Mouse (Mus musculus): ENCODE data around the gene Clec4f. TPM values are rescaled to one million over a fixed set of nuclear protein-coding genes. Genes with fewer than 3 reads are reported as not detected.

Clec4f gene
- polyA plus RNA-seq (2015; fragmentation: Nextera tagmentation; extraction: Ambion mirVana), result 17.8 and 20.6 TPM in 2 replicates

DNA sequence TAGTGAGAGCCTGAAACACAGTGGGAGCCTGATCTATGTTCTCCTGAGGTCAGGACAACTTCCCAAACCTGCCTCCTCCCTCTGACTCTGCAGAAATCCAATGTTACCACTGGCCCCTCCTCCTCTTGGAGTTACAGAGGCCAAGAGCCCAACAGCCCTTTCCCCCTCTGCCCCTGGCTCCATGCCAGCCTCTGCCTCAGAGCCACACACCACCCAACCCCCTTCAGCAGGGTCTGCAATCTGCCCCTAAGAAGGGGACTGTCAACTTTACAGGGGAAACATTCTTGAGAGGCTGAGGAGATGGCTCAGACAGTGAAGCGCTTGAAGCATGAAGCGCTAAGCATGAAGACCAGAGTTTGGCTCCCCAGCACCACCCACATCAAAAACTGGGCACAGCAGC lies at the start of gene Clec4f:
Gene Clec4f (minus strand): TSS at position 101 of the 400 bp plus-strand sequence.
- no peaks in the 10 kb centered on the region for H3K36me3 ChIP-seq (ENCODE audit: control insufficient read depth, insufficient read depth)
- H3K9me3 ChIP-seq (replicated peaks; ENCODE audit: control insufficient read depth, low read length), result no peaks in the 10 kb centered on the region
- no peak within 1 kb of the TSS for H3K9ac ChIP-seq (ENCODE audit: low read depth, low read length)
- H3K4me2 ChIP-seq (ENCODE audit: low read depth, low read length), result no peak within 1 kb of the TSS
- no peaks in the 10 kb centered on the region for H3K27me3 ChIP-seq (ENCODE audit: control insufficient read depth, insufficient read depth, low read depth, low read length)
- H3K4me3 ChIP-seq (ENCODE audit: low read depth, low read length), result no peak within 1 kb of the TSS
- ATAC-seq (ENCODE audit: low read depth), result no peak
- no peaks in the 10 kb centered on the region for H3K4me1 ChIP-seq (ENCODE audit: control insufficient read depth, low read depth, low read length)
- 82% methylated on average over 2 of the region's 2 CpGs for WGBS (ENCODE audit: insufficient replicate concordance)
- H3K27ac ChIP-seq (ENCODE audit: low read length), result no peak within 1 kb of the TSS

DNA sequence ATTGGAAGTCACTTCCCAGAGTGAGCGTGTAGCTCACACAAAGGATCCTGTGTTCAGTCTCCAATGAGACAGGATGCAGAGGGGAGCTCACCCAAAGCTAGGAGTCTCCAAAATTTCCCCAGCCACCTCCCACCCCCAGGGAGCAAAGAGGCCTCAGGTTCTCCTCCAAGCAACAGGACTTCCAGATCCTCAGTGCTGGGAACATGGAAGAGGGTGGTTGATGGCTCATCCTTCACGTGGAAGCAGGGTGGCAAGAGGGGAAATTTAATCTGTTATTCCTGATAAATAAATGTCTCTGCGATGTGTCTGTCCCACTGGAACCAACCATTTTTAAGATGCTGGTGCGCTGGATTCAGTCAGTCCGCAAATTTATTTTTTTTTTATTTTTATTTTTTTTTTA lies 48.7 kb upstream of the Clec4f start:
- 23% methylated on average over 5 of the region's 5 CpGs for WGBS (ENCODE audit: insufficient replicate concordance)

GRCm38 (mm10) chr6:83704294-83704693 lies 48.3 kb upstream of the Clec4f start:
- Histone ChIP-seq H3K4me2 (ENCODE audit: low read depth, low read length) (no peak overlapping the region), H3K9me3 (replicated peaks; ENCODE audit: control insufficient read depth, low read length) (no peaks in the 10 kb centered on the region), H3K27ac (ENCODE audit: low read length) (no peak overlapping the region), H3K27me3 (ENCODE audit: control insufficient read depth, insufficient read depth, low read depth, low read length) (peaks cover 92% of the 10 kb centered on the region), H3K4me3 (ENCODE audit: low read depth, low read length) (no peak overlapping the region), H3K4me1 (ENCODE audit: control insufficient read depth, low read depth, low read length) (no peaks in the 10 kb centered on the region), H3K36me3 (ENCODE audit: control insufficient read depth, insufficient read depth) (no peaks in the 10 kb centered on the region), H3K9ac (ENCODE audit: low read depth, low read length) (no peak overlapping the region)
- ATAC-seq (ENCODE audit: low read depth), result no peak
- 10% methylated on average over 1 of the region's 1 CpGs for WGBS (ENCODE audit: insufficient replicate concordance)

More for the DNA sequence above, 48.7 kb upstream of the Clec4f start:
- H3K4me2 ChIP-seq (ENCODE audit: low read depth, low read length), result no peak overlapping the region
- ATAC-seq (ENCODE audit: low read depth), result no peak
- no peak overlapping the region for H3K9ac ChIP-seq (ENCODE audit: low read depth, low read length)
- no peaks in the 10 kb centered on the region for H3K4me1 ChIP-seq (ENCODE audit: control insufficient read depth, low read depth, low read length)
- H3K27me3 ChIP-seq (ENCODE audit: control insufficient read depth, insufficient read depth, low read depth, low read length), result peaks cover 92% of the 10 kb centered on the region
- H3K27ac ChIP-seq (ENCODE audit: low read length), result no peak overlapping the region
- H3K36me3 ChIP-seq (ENCODE audit: control insufficient read depth, insufficient read depth), result no peaks in the 10 kb centered on the region
- H3K9me3 ChIP-seq (replicated peaks; ENCODE audit: control insufficient read depth, low read length), result no peaks in the 10 kb centered on the region
- no peak overlapping the region for H3K4me3 ChIP-seq (ENCODE audit: low read depth, low read length)

DNA sequence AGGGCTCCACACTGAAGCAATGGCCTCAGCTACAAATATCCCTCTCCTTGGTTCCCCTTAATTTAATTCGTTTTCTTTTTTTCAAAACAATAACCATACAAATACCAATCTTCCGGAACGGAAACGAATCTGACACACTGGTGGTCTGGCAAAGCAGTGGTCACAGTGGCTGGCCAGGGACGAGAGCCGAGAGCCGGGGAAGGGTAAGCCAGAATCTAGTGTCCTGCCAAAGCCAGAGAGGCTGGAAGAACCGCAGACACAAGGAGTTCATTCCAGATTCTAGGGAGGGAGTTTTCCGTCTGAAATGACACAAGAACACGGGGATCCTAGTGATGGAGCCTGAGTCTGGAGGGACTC lies 47.7 kb upstream of the Clec4f start:
- ATAC-seq (ENCODE audit: low read depth), result no peak
- Histone ChIP-seq H3K9me3 (replicated peaks; ENCODE audit: control insufficient read depth, low read length) (no peaks in the 10 kb centered on the region), H3K36me3 (ENCODE audit: control insufficient read depth, insufficient read depth) (no peaks in the 10 kb centered on the region), H3K4me1 (ENCODE audit: control insufficient read depth, low read depth, low read length) (no peaks in the 10 kb centered on the region), H3K27ac (ENCODE audit: low read length) (no peak overlapping the region), H3K4me2 (ENCODE audit: low read depth, low read length) (no peak overlapping the region), H3K4me3 (ENCODE audit: low read depth, low read length) (no peak overlapping the region), H3K9ac (ENCODE audit: low read depth, low read length) (no peak overlapping the region), H3K27me3 (ENCODE audit: control insufficient read depth, insufficient read depth, low read depth, low read length) (peaks cover 92% of the 10 kb centered on the region)
- 2% methylated on average over 10 of the region's 10 CpGs for WGBS (ENCODE audit: insufficient replicate concordance)

- WGBS (ENCODE audit: insufficient replicate concordance), result 2% methylated on average over 27 of the region's 27 CpGs
- H3K9ac ChIP-seq (ENCODE audit: low read depth, low read length), result no peak overlapping the region
- peaks cover 92% of the 10 kb centered on the region for H3K27me3 ChIP-seq (ENCODE audit: control insufficient read depth, insufficient read depth, low read depth, low read length)
- no peaks in the 10 kb centered on the region for H3K4me1 ChIP-seq (ENCODE audit: control insufficient read depth, low read depth, low read length)
- H3K36me3 ChIP-seq (ENCODE audit: control insufficient read depth, insufficient read depth), result no peaks in the 10 kb centered on the region
- H3K4me2 ChIP-seq (ENCODE audit: low read depth, low read length), result no peak overlapping the region
- no peak overlapping the region for H3K27ac ChIP-seq (ENCODE audit: low read length)
- ATAC-seq (ENCODE audit: low read depth), result no peak
- no peaks in the 10 kb centered on the region for H3K9me3 ChIP-seq (replicated peaks; ENCODE audit: control insufficient read depth, low read length)
- no peak overlapping the region for H3K4me3 ChIP-seq (ENCODE audit: low read depth, low read length)
Measured at GRCm38 (mm10) chr6:83703000-83703721, 47.2 kb upstream of the Clec4f start.

DNA sequence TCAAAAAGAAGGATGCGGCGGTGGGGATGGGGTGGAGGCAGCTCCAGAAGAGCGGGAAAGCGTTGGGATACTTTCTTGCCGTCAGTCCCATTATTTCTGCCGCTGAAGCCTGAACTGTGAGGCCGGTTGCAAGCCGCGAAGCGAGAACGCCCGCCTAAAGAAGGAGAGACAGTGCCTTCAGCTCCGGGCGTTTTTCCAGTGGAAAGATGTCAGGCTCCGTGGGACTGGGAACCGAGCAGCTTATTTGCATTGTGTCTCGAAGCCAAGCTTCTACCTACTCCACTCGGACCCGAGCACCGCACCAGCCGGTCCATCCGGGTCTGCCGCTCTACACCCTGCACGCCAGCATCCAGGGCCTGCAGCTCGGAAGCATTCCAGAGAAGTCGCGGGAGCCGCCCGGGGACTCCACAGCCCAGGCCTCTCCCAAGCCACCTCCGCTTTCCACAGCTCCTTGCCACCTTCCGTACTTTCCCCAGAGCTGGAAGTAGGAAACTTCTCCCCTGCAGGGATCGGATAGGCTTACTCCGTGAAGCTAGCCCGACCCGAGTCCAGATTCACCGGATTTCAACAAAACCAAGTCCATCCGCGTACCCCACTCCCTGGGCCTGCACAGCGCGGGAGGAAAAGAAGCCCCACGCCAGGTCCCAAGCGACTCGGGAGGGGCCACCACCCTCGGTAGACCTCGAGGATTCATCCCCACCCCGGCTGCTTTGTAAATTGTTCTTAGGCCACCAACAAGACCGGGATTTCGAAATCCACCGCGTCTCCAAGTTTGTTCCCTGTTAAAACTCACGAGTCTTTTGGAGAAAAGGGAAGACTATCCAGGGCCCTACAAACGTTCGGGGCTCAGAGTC lies 46.4 kb upstream of the Clec4f start:
- Histone ChIP-seq H3K36me3 (ENCODE audit: control insufficient read depth, insufficient read depth) (no peaks in the 10 kb centered on the region), H3K4me3 (ENCODE audit: low read depth, low read length) (no peak overlapping the region), H3K27me3 (ENCODE audit: control insufficient read depth, insufficient read depth, low read depth, low read length) (peaks cover 92% of the 10 kb centered on the region), H3K4me2 (ENCODE audit: low read depth, low read length) (no peak overlapping the region), H3K4me1 (ENCODE audit: control insufficient read depth, low read depth, low read length) (no peaks in the 10 kb centered on the region), H3K9me3 (replicated peaks; ENCODE audit: control insufficient read depth, low read length) (no peaks in the 10 kb centered on the region), H3K9ac (ENCODE audit: low read depth, low read length) (no peak overlapping the region), H3K27ac (ENCODE audit: low read length) (no peak overlapping the region)
- WGBS (ENCODE audit: insufficient replicate concordance), result 1% methylated on average over 53 of the region's 53 CpGs
- ATAC-seq (ENCODE audit: low read depth), result no peak

DNA sequence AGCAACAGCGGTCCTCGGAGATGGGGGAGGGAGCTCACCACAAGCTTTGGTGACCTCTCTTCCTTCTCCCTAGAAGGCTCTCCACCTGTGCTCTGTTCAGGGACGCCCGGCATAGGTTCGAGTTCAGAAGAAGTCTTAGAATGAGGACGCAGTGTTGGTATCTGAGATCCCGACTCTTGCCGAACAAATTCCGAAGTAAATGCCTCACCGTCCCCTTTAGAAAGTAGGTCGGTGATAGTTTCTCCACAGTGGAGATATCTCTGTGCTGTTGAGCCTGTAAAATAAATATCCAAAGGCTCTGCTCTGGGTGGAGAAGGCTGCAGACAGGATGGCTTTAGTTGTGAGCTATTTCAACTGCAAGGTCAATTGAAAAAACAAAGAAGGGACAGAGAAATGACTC lies 45.0 kb upstream of the Clec4f start:
- H3K27ac ChIP-seq (ENCODE audit: low read length), result no peak overlapping the region
- WGBS (ENCODE audit: insufficient replicate concordance), result 2% methylated on average over 11 of the region's 11 CpGs
- H3K4me3 ChIP-seq (ENCODE audit: low read depth, low read length), result no peak overlapping the region
- no peak for ATAC-seq (ENCODE audit: low read depth)
- H3K4me2 ChIP-seq (ENCODE audit: low read depth, low read length), result no peak overlapping the region
- H3K9me3 ChIP-seq (replicated peaks; ENCODE audit: control insufficient read depth, low read length), result no peaks in the 10 kb centered on the region
- H3K27me3 ChIP-seq (ENCODE audit: control insufficient read depth, insufficient read depth, low read depth, low read length), result peaks cover 92% of the 10 kb centered on the region
- H3K36me3 ChIP-seq (ENCODE audit: control insufficient read depth, insufficient read depth), result no peaks in the 10 kb centered on the region
- H3K4me1 ChIP-seq (ENCODE audit: control insufficient read depth, low read depth, low read length), result no peaks in the 10 kb centered on the region
- H3K9ac ChIP-seq (ENCODE audit: low read depth, low read length), result no peak overlapping the region

- H3K4me3 ChIP-seq (ENCODE audit: low read depth, low read length), result no peak overlapping the region
- H3K4me1 ChIP-seq (ENCODE audit: control insufficient read depth, low read depth, low read length), result no peaks in the 10 kb centered on the region
- no peak overlapping the region for H3K9ac ChIP-seq (ENCODE audit: low read depth, low read length)
- H3K27ac ChIP-seq (ENCODE audit: low read length), result no peak overlapping the region
- H3K36me3 ChIP-seq (ENCODE audit: control insufficient read depth, insufficient read depth), result no peaks in the 10 kb centered on the region
- no peaks in the 10 kb centered on the region for H3K9me3 ChIP-seq (replicated peaks; ENCODE audit: control insufficient read depth, low read length)
- no peak for ATAC-seq (ENCODE audit: low read depth)
- no peak overlapping the region for H3K4me2 ChIP-seq (ENCODE audit: low read depth, low read length)
- H3K27me3 ChIP-seq (ENCODE audit: control insufficient read depth, insufficient read depth, low read depth, low read length), result peaks cover 90% of the 10 kb centered on the region
- 2% methylated on average over 5 of the region's 5 CpGs for WGBS (ENCODE audit: insufficient replicate concordance)
Measured at GRCm38 (mm10) chr6:83699971-83700370, 44.0 kb upstream of the Clec4f start.

GRCm38 (mm10) chr6:83697932-83698331 lies 41.9 kb upstream of the Clec4f start:
- Histone ChIP-seq H3K4me2 (ENCODE audit: low read depth, low read length) (no peak overlapping the region), H3K9ac (ENCODE audit: low read depth, low read length) (no peak overlapping the region), H3K27ac (ENCODE audit: low read length) (no peak overlapping the region), H3K4me3 (ENCODE audit: low read depth, low read length) (no peak overlapping the region), H3K4me1 (ENCODE audit: control insufficient read depth, low read depth, low read length) (no peaks in the 10 kb centered on the region), H3K9me3 (replicated peaks; ENCODE audit: control insufficient read depth, low read length) (no peaks in the 10 kb centered on the region), H3K27me3 (ENCODE audit: control insufficient read depth, insufficient read depth, low read depth, low read length) (peaks cover 90% of the 10 kb centered on the region), H3K36me3 (ENCODE audit: control insufficient read depth, insufficient read depth) (no peaks in the 10 kb centered on the region)
- ATAC-seq (ENCODE audit: low read depth), result no peak
- WGBS (ENCODE audit: insufficient replicate concordance), result 6% methylated on average over 8 of the region's 8 CpGs

All from liver, embryonic 16.5 days (tissue).